13 mouse cellular contexts compared by ENCODE assay signal in the genomic region with DNA sequence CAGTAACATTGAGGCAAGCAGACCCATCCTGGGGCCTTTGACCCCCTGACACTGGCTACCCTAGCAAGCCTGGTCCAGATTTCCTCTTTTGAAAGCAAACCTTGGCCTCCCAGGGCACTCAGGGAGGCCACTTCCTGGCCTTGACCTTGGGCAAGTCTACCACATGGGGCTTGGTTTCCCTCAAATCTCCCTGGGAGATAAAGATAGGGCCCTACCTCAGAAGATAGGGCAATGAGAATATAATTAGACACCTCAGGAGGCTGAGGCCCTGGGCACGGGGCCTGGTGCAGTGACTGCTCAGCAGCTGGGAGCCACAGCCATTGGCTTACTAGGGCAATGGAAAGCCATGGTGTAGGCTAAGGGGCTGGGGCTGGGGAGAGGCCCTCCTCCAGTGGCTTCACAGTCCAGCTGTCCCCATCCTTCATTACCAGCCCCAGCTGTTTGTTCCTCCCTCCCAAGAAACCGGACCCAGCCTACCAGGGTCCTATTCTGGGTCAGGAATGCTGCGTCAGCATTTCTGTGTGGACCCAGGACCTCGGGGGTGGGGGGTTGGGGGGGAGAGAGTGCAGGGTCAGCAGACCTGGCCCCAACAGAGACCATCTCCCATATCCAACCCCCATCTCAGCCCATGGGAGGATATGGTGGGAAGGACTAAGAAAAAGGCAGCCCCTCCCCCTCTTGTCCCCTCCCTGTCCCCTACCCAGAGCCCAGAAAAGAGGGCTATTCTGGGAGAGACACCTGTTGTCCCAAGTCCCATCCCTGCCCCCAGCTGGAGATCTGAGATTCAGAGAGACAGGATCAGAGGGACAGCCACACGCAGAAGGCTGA. TPM values are rescaled to one million over a fixed set of nuclear protein-coding genes. Genes with fewer than 3 reads are reported as not detected.
A peak's percentile ranks its signal among the peaks of the same experiment; 100 is the strongest.
DNase-seq lines count a peak whose midpoint lies in the region; ATAC-seq and TF ChIP-seq lines count a peak whose summit lies in the region.
"Had no signal": no experiment of that assay in that cellular context is flagged by ENCODE, and none has a peak within 500 bp of the region (broad histone marks: within the 10 kb centered on the region; RNA-seq: fewer than 3 reads in every experiment).

No protein-coding gene starts in this region.

- H3K4me3 ChIP-seq in heart, embryonic 12.5 days = no peak overlapping the region
- H3K4me3 ChIP-seq in CH12.LX (replicated peaks in 1 of 3; ENCODE audit: low read depth in 2 of 3, low read length in 2 of 3, poor library complexity in 1 of 3) = no peak overlapping the region
- H3K4me3 ChIP-seq in gastrocnemius, adult 2 months = peak overlapping the region; percentile 87
- no peak overlapping the region for H3K4me3 ChIP-seq in limb, embryonic 14.5 days (replicated peaks; ENCODE audit: low read length)

- peak overlapping the region; percentile 66; the same call in 1 of the 2 replicates for H3K4me2 ChIP-seq in heart, embryonic 12.5 days
- H3K4me2 ChIP-seq in CH12.LX (ENCODE audit: insufficient read depth, low read depth, poor library complexity, severe bottlenecking) = no peak overlapping the region
- H3K4me2 ChIP-seq in limb, embryonic 14.5 days (replicated peaks; ENCODE audit: low read depth, low read length, severe bottlenecking) = peak overlapping the region; percentile 59

- H3K27ac ChIP-seq in heart, embryonic 12.5 days (ENCODE audit: poor library complexity, severe bottlenecking) = no peak overlapping the region
- no peak overlapping the region for H3K27ac ChIP-seq in CH12.LX (ENCODE audit: insufficient read depth, low read depth)
- H3K27ac ChIP-seq in gastrocnemius, adult 2 months = peak overlapping the region; percentile 97
- no peak overlapping the region for H3K27ac ChIP-seq in limb, embryonic 14.5 days (replicated peaks; ENCODE audit: low read depth, low read length)

- no peak for TF ChIP-seq POLR2A in CH12.LX (IDR thresholded peaks at IDR 0.05; ENCODE audit: low read depth, low read length)
- TF ChIP-seq POLR2A in limb, embryonic 14.5 days (IDR thresholded peaks at IDR 0.05; ENCODE audit: borderline replicate concordance, extremely low read depth, insufficient read depth, insufficient read length) = no peak

- intact Hi-C loops in heart, postnatal 25 days (cut with DNase I) = no loop called here
- intact Hi-C loops in gastrocnemius, adult 2 months (cut with DNase I) = loop anchor here (2.0 kb wide), 1 partner anchor 55 kb away; no protein-coding TSS in a partner anchor

- TF ChIP-seq CTCF in CH12.LX (conservative IDR thresholded peaks at IDR 0.05 in 1 of 2, IDR thresholded peaks at IDR 0.05 in 1 of 2; ENCODE audit: low read depth in 2 of 2, low read length in 2 of 2) = no peak
- no peak for TF ChIP-seq CTCF in gastrocnemius, adult 2 months (IDR thresholded peaks at IDR 0.05)

- DNase-seq in heart, postnatal 25 days (ENCODE audit: low spot score) = no peak
- no peak for DNase-seq in CH12.LX (ENCODE audit: extremely low read depth)
- peak; percentile 93 for DNase-seq in gastrocnemius, adult 2 months
- peak; percentile 67 for DNase-seq in limb, embryonic 14.5 days (ENCODE audit: low spot score)
- no peak for DNase-seq in natural killer cell, adult 2 months (ENCODE audit: low spot score in 2 of 2)
- no peak for DNase-seq in left cerebral cortex, adult 11 months (ENCODE audit: low spot score)
- no peak for DNase-seq in layer of hippocampus, adult 8-10 months (ENCODE audit: low spot score in 2 of 2)
- DNase-seq: lung, postnatal 10 days; right cerebral cortex, postnatal 4 days; thymus, adult 18-20 months had no signal

- 48% methylated on average over 5 of the region's 5 CpGs for WGBS in heart, embryonic 12.5 days
- 55% methylated on average over 5 of the region's 5 CpGs for WGBS in limb, embryonic 14.5 days

- peak; percentile 34; the same call in 1 of the 2 replicates for ATAC-seq in heart, embryonic 12.5 days (ENCODE audit: insufficient number of reproducible peaks, low FRiP score)
- ATAC-seq in limb, embryonic 14.5 days (ENCODE audit: low FRiP score, low read depth) = peak; percentile 84
- ATAC-seq: CD4-positive, CD25-positive, alpha-beta regulatory T cell, adult 4 months; hindbrain, embryonic 16.5 days had no signal

- TF ChIP-seq RAD21 in CH12.LX (IDR thresholded peaks at IDR 0.05; ENCODE audit: low read depth, low read length) = no peak

- H3K4me1 ChIP-seq in heart, embryonic 12.5 days (replicated peaks) = peaks cover 16% of the 10 kb centered on the region
- H3K4me1 ChIP-seq in CH12.LX (ENCODE audit: control insufficient read depth in 1 of 2, insufficient read depth in 2 of 2) = peaks cover 0 to 30% of the 10 kb centered on the region in 2 experiments; a peak in 2 of 4 replicates
- H3K4me1 ChIP-seq in limb, embryonic 14.5 days (ENCODE audit: control insufficient read depth, insufficient read depth, low read length) = 0 out of 2 replicates have a peak, but pooled peaks cover 8% of the 10 kb centered on the region

- H3K36me3 ChIP-seq in heart, embryonic 12.5 days = no peaks in the 10 kb centered on the region
- H3K36me3 ChIP-seq in CH12.LX (replicated peaks in 1 of 2; ENCODE audit: control insufficient read depth in 1 of 2, insufficient read depth in 1 of 2, low read length in 1 of 2) = no peaks in the 10 kb centered on the region
- no peaks in the 10 kb centered on the region for H3K36me3 ChIP-seq in limb, embryonic 14.5 days (ENCODE audit: control insufficient read depth, insufficient read depth, low read length)

- no peaks in the 10 kb centered on the region for H3K9me3 ChIP-seq in heart, embryonic 12.5 days (replicated peaks)
- H3K9me3 ChIP-seq in CH12.LX (replicated peaks; ENCODE audit: low read length) = no peaks in the 10 kb centered on the region
- H3K9me3 ChIP-seq in limb, embryonic 14.5 days (ENCODE audit: control insufficient read depth, low read length) = no peaks in the 10 kb centered on the region

- dilution Hi-C loops in CH12.LX (cut with MboI; ENCODE audit: extremely low pct_ligation_motif_present, extremely low pct_unique_long_range_greater_than_20kb, low sequenced_read_pairs) = no loop called here

- no peak overlapping the region for H3K9ac ChIP-seq in heart, embryonic 12.5 days
- H3K9ac ChIP-seq in CH12.LX (ENCODE audit: insufficient read depth, low read depth) = no peak overlapping the region
- H3K9ac ChIP-seq in limb, embryonic 14.5 days (ENCODE audit: low read depth, low read length, severe bottlenecking) = peak overlapping the region; percentile 48; the same call in 1 of the 2 replicates

- no peaks in the 10 kb centered on the region for H3K79me2 ChIP-seq in CH12.LX (replicated peaks; ENCODE audit: control insufficient read depth, extremely low read depth, insufficient read depth, poor library complexity, severe bottlenecking)

- in situ Hi-C loops in CH12.LX (cut with MboI; ENCODE audit: low pct_ligation_motif_present, low pct_unique_long_range_greater_than_20kb, low sequenced_read_pairs) = no loop called here

- no peak for TF ChIP-seq EP300 in CH12.LX (IDR thresholded peaks at IDR 0.05; ENCODE audit: low read length)

- H3K27me3 ChIP-seq in heart, embryonic 12.5 days (replicated peaks) = peaks cover 12% of the 10 kb centered on the region
- peaks cover 3% of the 10 kb centered on the region for H3K27me3 ChIP-seq in CH12.LX (replicated peaks)
- no peaks in the 10 kb centered on the region for H3K27me3 ChIP-seq in limb, embryonic 14.5 days (ENCODE audit: control insufficient read depth, insufficient read depth, low read length)

RNA-seq across cellular contexts. Expression of gene Ryr1, which starts 1.2 kb away (rescaled TPM):
- 0.14 and 0.24 TPM in 2 replicates for polyA plus RNA-seq in heart, embryonic 12.5 days (2016; fragmentation: Nextera tagmentation; extraction: Ambion mirVana)
- total RNA-seq in heart, postnatal 25 days (2021) = not detected
- total RNA-seq in CH12.LX (2012; rRNA removed) = 0.63 and 0.68 TPM in 2 replicates
- 0.43 TPM in 2 replicates for total RNA-seq in CH12.LX (2014; rRNA removed)
- polyA plus RNA-seq in CH12.LX (2012; ENCODE audit: insufficient read length, low read depth) = 0.86 and 1.1 TPM in 2 replicates
- 1,000 to 10,000 TPM; 1,499 to 2,077 TPM for total RNA-seq in gastrocnemius, adult 2 months (2021)
- polyA plus RNA-seq in limb, embryonic 14.5 days (2012; rRNA removed) = 26.5 and 29.2 TPM in 2 replicates
- polyA plus RNA-seq in limb, embryonic 14.5 days (2014; fragmentation: Nextera tagmentation; extraction: Ambion mirVana) = 5.9 and 7.7 TPM in 2 replicates
- total RNA-seq in layer of hippocampus, adult 8-10 months (2022) = 10 to 100 TPM; 12.6 to 18.1 (median 15.2) TPM

RNA-seq across cellular contexts. Expression of gene Rasgrp4, which starts 10.9 kb away (rescaled TPM):
- polyA plus RNA-seq in heart, embryonic 12.5 days (2016; fragmentation: Nextera tagmentation; extraction: Ambion mirVana) = 0.71 and 0.95 TPM in 2 replicates
- 1 to 10 TPM; 1.4 TPM for total RNA-seq in heart, postnatal 25 days (2021)
- total RNA-seq in CH12.LX (2012; rRNA removed) (0.88 and 1.4 TPM in 2 replicates), CH12.LX (2014; rRNA removed) (0.26 and 0.58 TPM in 2 replicates)
- 2.9 and 3.2 TPM in 2 replicates for polyA plus RNA-seq in CH12.LX (2012; ENCODE audit: insufficient read length, low read depth)
- total RNA-seq in gastrocnemius, adult 2 months (2021) = under 1 TPM; 0.61 to 0.84 TPM
- polyA plus RNA-seq in limb, embryonic 14.5 days (2012; rRNA removed) = 4.8 and 6.8 TPM in 2 replicates
- 0.43 and 1.1 TPM in 2 replicates for polyA plus RNA-seq in limb, embryonic 14.5 days (2014; fragmentation: Nextera tagmentation; extraction: Ambion mirVana)
- total RNA-seq in layer of hippocampus, adult 8-10 months (2022) = 1 to 10 TPM in 1 of 4 experiments, under 1 TPM in 3; 0.72 to 2.3 (median 0.93) TPM

RNA-seq across cellular contexts. Expression of gene Fam98c, which starts 32.3 kb away (rescaled TPM):
- polyA plus RNA-seq in heart, embryonic 12.5 days (2016; fragmentation: Nextera tagmentation; extraction: Ambion mirVana) = 13.5 TPM in 2 replicates
- 10 to 100 TPM; 11.2 to 11.4 TPM for total RNA-seq in heart, postnatal 25 days (2021)
- total RNA-seq in CH12.LX (2012; rRNA removed) (13.8 and 14.5 TPM in 2 replicates), CH12.LX (2014; rRNA removed) (13.0 and 14.1 TPM in 2 replicates)
- polyA plus RNA-seq in CH12.LX (2012; ENCODE audit: insufficient read length, low read depth) = 15.2 and 17.9 TPM in 2 replicates
- 10 to 100 TPM; 10.2 to 11.5 TPM for total RNA-seq in gastrocnemius, adult 2 months (2021)
- 18.9 and 22.7 TPM in 2 replicates for polyA plus RNA-seq in limb, embryonic 14.5 days (2012; rRNA removed)
- 15.7 and 17.1 TPM in 2 replicates for polyA plus RNA-seq in limb, embryonic 14.5 days (2014; fragmentation: Nextera tagmentation; extraction: Ambion mirVana)
- 10 to 100 TPM; 27.9 to 32.4 (median 29.9) TPM for total RNA-seq in layer of hippocampus, adult 8-10 months (2022)

RNA-seq across cellular contexts. Expression of gene Ggn, which starts 46.3 kb away (rescaled TPM):
- polyA plus RNA-seq in heart, embryonic 12.5 days (2016; fragmentation: Nextera tagmentation; extraction: Ambion mirVana) = 0.21 and 0.41 TPM in 2 replicates
- under 1 TPM; 0.39 to 0.45 TPM for total RNA-seq in heart, postnatal 25 days (2021)
- total RNA-seq in CH12.LX (2012; rRNA removed) = 0.30 and 0.38 TPM in 2 replicates
- 0.13 TPM in 1 of 2 replicates, not detected in the other for total RNA-seq in CH12.LX (2014; rRNA removed)
- 1.0 and 1.5 TPM in 2 replicates for polyA plus RNA-seq in CH12.LX (2012; ENCODE audit: insufficient read length, low read depth)
- total RNA-seq in gastrocnemius, adult 2 months (2021) = under 1 TPM; 0.14 to 0.20 TPM
- polyA plus RNA-seq in limb, embryonic 14.5 days (2012; rRNA removed) = 0.91 and 1.4 TPM in 2 replicates
- polyA plus RNA-seq in limb, embryonic 14.5 days (2014; fragmentation: Nextera tagmentation; extraction: Ambion mirVana) = 0.45 and 0.54 TPM in 2 replicates
- total RNA-seq in layer of hippocampus, adult 8-10 months (2022) = 1 to 10 TPM in 2 of 4 experiments, under 1 TPM in 2; 0.69 to 1.4 (median 0.88) TPM
- polyA plus RNA-seq: CD4-positive, CD25-positive, alpha-beta regulatory T cell, adult 4 months had no signal

RNA-seq across cellular contexts. Expression of gene Spred3, which starts 46.5 kb away (rescaled TPM):
- 1.6 and 2.1 TPM in 2 replicates for polyA plus RNA-seq in heart, embryonic 12.5 days (2016; fragmentation: Nextera tagmentation; extraction: Ambion mirVana)
- total RNA-seq in heart, postnatal 25 days (2021) = under 1 TPM; 0.36 to 0.49 TPM
- total RNA-seq in CH12.LX (2012; rRNA removed) (2.2 and 3.3 TPM in 2 replicates), CH12.LX (2014; rRNA removed) (1.2 and 1.6 TPM in 2 replicates)
- polyA plus RNA-seq in CH12.LX (2012; ENCODE audit: insufficient read length, low read depth) = 6.0 and 6.6 TPM in 2 replicates
- 1 to 10 TPM; 1.0 to 1.6 TPM for total RNA-seq in gastrocnemius, adult 2 months (2021)
- 14.2 and 19.4 TPM in 2 replicates for polyA plus RNA-seq in limb, embryonic 14.5 days (2012; rRNA removed)
- 3.5 and 4.2 TPM in 2 replicates for polyA plus RNA-seq in limb, embryonic 14.5 days (2014; fragmentation: Nextera tagmentation; extraction: Ambion mirVana)
- total RNA-seq in layer of hippocampus, adult 8-10 months (2022) = 10 to 100 TPM; 40.6 to 59.3 (median 47.8) TPM

Comparison
In these comparisons a context has a peak if more than half of its experiments do, and no peak if none do; other contexts are left out.
1. DNase-seq: peak in gastrocnemius, adult 2 months (single experiment) and limb, embryonic 14.5 days (single experiment); none in heart, postnatal 25 days (single experiment), CH12.LX (single experiment), natural killer cell, adult 2 months (0 of 2), left cerebral cortex, adult 11 months (single experiment) and layer of hippocampus, adult 8-10 months (0 of 2).
2. RNA of gene Ryr1, which starts 1.2 kb away (total RNA-seq): 1,499 to 2,077 TPM in gastrocnemius, adult 2 months; 12.6 to 18.1 TPM in layer of hippocampus, adult 8-10 months, 0.43 to 0.68 TPM in CH12.LX and not detected in heart, postnatal 25 days; every median in the first group is over 10 times any median in the second.